Mouse (Mus musculus) bone marrow, adult 2 months (tissue): ENCODE data around the gene Trmt2b.

ENCODE experiments used
- CTCF ChIP-seq: fragments of 200-500 bp; IDR thresholded peaks from 2 replicates; pipeline ENCODE4 v1.5.1; 2011; ENCODE audit warnings: low read length, control low read depth; ENCODE audit not compliant: control insufficient read depth, insufficient read depth
- POLR2A ChIP-seq: fragments of 200-500 bp; IDR thresholded peaks from 2 replicates; pipeline ENCODE4 v1.6.1; 2011; ENCODE audit warnings: low read depth, mild to moderate bottlenecking, control low read depth, low read length, borderline replicate concordance; ENCODE audit not compliant: control insufficient read depth

GRCm38 (mm10) chrX:134276275-134277160 is at the start of gene Trmt2b:
- no peak for TF ChIP-seq CTCF
- no peak for TF ChIP-seq POLR2A
